Mouse (Mus musculus): ENCODE measurements at regions not wholly inside any gene's neighbourhood (a gene's known extent, or its start where the extent isn't known, plus 50 kb on each side); places are given as distances from the start of the nearest gene placed in this dataset.
A peak's percentile ranks its signal among the peaks of the same experiment; 100 is the strongest.

- 86% methylated on average over 6 of the region's 6 CpGs for WGBS
- Histone ChIP-seq H3K27me3 (ENCODE audit: control insufficient read depth, insufficient read depth, low read length) (no peaks in the 10 kb centered on the region), H3K27ac (replicated peaks) (no peak overlapping the region), H3K9me3 (ENCODE audit: control insufficient read depth, low read length) (no peaks in the 10 kb centered on the region), H3K4me2 (replicated peaks; ENCODE audit: low read depth) (no peak overlapping the region), H3K9ac (ENCODE audit: low read length) (no peak overlapping the region), H3K36me3 (ENCODE audit: control insufficient read depth, insufficient read depth, low read length) (no peaks in the 10 kb centered on the region), H3K4me1 (replicated peaks; ENCODE audit: control insufficient read depth, insufficient read depth) (no peaks in the 10 kb centered on the region), H3K4me3 (ENCODE audit: low read depth, low read length) (no peak overlapping the region)
- ATAC-seq (ENCODE audit: low FRiP score, low TSS enrichment) (no peak), DNase-seq (ENCODE audit: low spot score) (no peak)
- TF ChIP-seq EP300 (optimal IDR thresholded peaks at IDR 0.05) (no peak), CTCF (IDR thresholded peaks at IDR 0.05; ENCODE audit: low read depth) (no peak)
Observed at GRCm38 (mm10) chr12:15555471-15555870, 261.3 kb downstream of the Trib2 start.

DNA sequence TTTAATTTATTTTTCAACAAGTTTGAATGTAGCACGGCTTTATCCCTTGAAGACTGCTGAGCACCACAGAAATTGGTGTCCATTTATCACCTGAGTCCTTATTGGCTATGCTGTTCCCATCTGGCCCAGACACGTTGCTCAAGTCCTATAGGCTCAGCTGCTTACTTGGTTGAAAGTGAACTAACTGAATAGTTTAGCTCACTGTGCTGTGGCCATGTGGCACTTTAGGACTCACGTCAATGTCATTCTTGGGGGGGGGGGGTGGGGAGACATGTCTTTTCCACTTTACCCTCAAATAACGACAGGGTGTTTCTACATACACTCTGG lies 263.1 kb downstream of the Trib2 start:
- 60% methylated on average over 4 of the region's 4 CpGs for WGBS
- no peaks in the 10 kb centered on the region for H3K4me1 ChIP-seq (replicated peaks; ENCODE audit: control insufficient read depth, insufficient read depth)

GRCm38 (mm10) chr12:15552979-15553680 lies 263.6 kb downstream of the Trib2 start:
- Histone ChIP-seq H3K9me3 (ENCODE audit: control insufficient read depth, low read length) (no peaks in the 10 kb centered on the region), H3K27ac (replicated peaks) (no peak overlapping the region), H3K4me3 (ENCODE audit: low read depth, low read length) (no peak overlapping the region), H3K4me1 (replicated peaks; ENCODE audit: control insufficient read depth, insufficient read depth) (no peaks in the 10 kb centered on the region), H3K4me2 (replicated peaks; ENCODE audit: low read depth) (no peak overlapping the region), H3K36me3 (ENCODE audit: control insufficient read depth, insufficient read depth, low read length) (no peaks in the 10 kb centered on the region), H3K9ac (ENCODE audit: low read length) (no peak overlapping the region), H3K27me3 (ENCODE audit: control insufficient read depth, insufficient read depth, low read length) (no peaks in the 10 kb centered on the region)
- TF ChIP-seq EP300 (optimal IDR thresholded peaks at IDR 0.05) (no peak), CTCF (IDR thresholded peaks at IDR 0.05; ENCODE audit: low read depth) (no peak)
- WGBS, result 39% methylated on average over 6 of the region's 6 CpGs
- no peak for DNase-seq (ENCODE audit: low spot score)
- ATAC-seq (ENCODE audit: low FRiP score, low TSS enrichment), result no peak; the same call in 1 of the 2 replicates

More for the DNA sequence above, 263.1 kb downstream of the Trib2 start:
- no peak for ATAC-seq (ENCODE audit: low FRiP score, low TSS enrichment)
- H3K36me3 ChIP-seq (ENCODE audit: control insufficient read depth, insufficient read depth, low read length), result no peaks in the 10 kb centered on the region
- no peak overlapping the region for H3K4me3 ChIP-seq (ENCODE audit: low read depth, low read length)
- H3K9me3 ChIP-seq (ENCODE audit: control insufficient read depth, low read length), result no peaks in the 10 kb centered on the region
- TF ChIP-seq EP300 (optimal IDR thresholded peaks at IDR 0.05), result no peak
- no peak for TF ChIP-seq CTCF (IDR thresholded peaks at IDR 0.05; ENCODE audit: low read depth)
- H3K27ac ChIP-seq (replicated peaks), result no peak overlapping the region
- H3K9ac ChIP-seq (ENCODE audit: low read length), result no peak overlapping the region
- H3K4me2 ChIP-seq (replicated peaks; ENCODE audit: low read depth), result no peak overlapping the region
- no peaks in the 10 kb centered on the region for H3K27me3 ChIP-seq (ENCODE audit: control insufficient read depth, insufficient read depth, low read length)
- DNase-seq (ENCODE audit: low spot score), result no peak

GRCm38 (mm10) chr12:15552210-15552609 lies 264.5 kb downstream of the Trib2 start:
- ATAC-seq (ENCODE audit: low FRiP score, low TSS enrichment) (no peak), DNase-seq (ENCODE audit: low spot score) (no peak)
- no peak overlapping the region for H3K4me3 ChIP-seq (ENCODE audit: low read depth, low read length)
- no peak overlapping the region for H3K27ac ChIP-seq (replicated peaks)
- H3K4me2 ChIP-seq (replicated peaks; ENCODE audit: low read depth), result no peak overlapping the region
- no peaks in the 10 kb centered on the region for H3K36me3 ChIP-seq (ENCODE audit: control insufficient read depth, insufficient read depth, low read length)
- no peaks in the 10 kb centered on the region for H3K27me3 ChIP-seq (ENCODE audit: control insufficient read depth, insufficient read depth, low read length)
- H3K9me3 ChIP-seq (ENCODE audit: control insufficient read depth, low read length), result no peaks in the 10 kb centered on the region
- H3K4me1 ChIP-seq (replicated peaks; ENCODE audit: control insufficient read depth, insufficient read depth), result no peaks in the 10 kb centered on the region
- TF ChIP-seq CTCF (IDR thresholded peaks at IDR 0.05; ENCODE audit: low read depth) (no peak), EP300 (optimal IDR thresholded peaks at IDR 0.05) (no peak)
- no peak overlapping the region for H3K9ac ChIP-seq (ENCODE audit: low read length)
- 44% methylated on average over 2 of the region's 2 CpGs for WGBS

DNA sequence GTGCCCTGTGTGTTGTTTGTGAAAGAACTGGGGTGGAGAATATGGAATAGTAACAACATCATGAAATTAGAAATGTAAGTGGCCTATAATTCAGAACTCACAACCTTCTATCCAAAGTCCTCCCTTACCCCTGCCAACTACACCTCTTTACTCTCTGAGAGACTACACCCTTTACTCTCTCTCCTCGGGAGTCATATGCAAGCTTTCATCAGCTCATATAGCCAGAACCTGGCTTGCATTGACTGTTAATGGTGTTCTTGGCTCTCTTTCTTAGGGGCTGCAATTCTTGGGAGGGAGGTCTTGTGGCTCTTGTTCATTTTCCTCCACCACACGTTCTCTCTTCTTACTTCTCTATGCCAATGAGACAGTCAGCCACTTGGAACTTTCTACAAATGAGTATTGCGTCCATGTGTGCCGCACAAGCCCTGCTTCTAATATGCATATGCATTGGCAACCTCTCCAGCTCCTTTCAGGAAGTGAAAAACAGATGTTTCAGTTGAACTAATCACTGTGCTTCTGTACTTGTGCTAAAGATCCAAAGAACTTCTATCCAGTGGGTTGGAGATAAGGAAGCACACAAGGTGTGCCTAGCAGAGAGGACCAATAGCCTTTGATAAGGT lies 265.3 kb downstream of the Trib2 start:
- TF ChIP-seq EP300 (optimal IDR thresholded peaks at IDR 0.05) (no peak), CTCF (IDR thresholded peaks at IDR 0.05; ENCODE audit: low read depth) (no peak)
- H3K9ac ChIP-seq (ENCODE audit: low read length), result no peak overlapping the region
- H3K4me2 ChIP-seq (replicated peaks; ENCODE audit: low read depth), result no peak overlapping the region
- H3K4me3 ChIP-seq (ENCODE audit: low read depth, low read length), result no peak overlapping the region
- WGBS, result 62% methylated on average over 4 of the region's 4 CpGs
- no peaks in the 10 kb centered on the region for H3K4me1 ChIP-seq (replicated peaks; ENCODE audit: control insufficient read depth, insufficient read depth)
- H3K27ac ChIP-seq (replicated peaks), result no peak overlapping the region
- H3K36me3 ChIP-seq (ENCODE audit: control insufficient read depth, insufficient read depth, low read length), result no peaks in the 10 kb centered on the region
- ATAC-seq (ENCODE audit: low FRiP score, low TSS enrichment) (no peak), DNase-seq (ENCODE audit: low spot score) (no peak)
- H3K27me3 ChIP-seq (ENCODE audit: control insufficient read depth, insufficient read depth, low read length), result no peaks in the 10 kb centered on the region
- no peaks in the 10 kb centered on the region for H3K9me3 ChIP-seq (ENCODE audit: control insufficient read depth, low read length)

GRCm38 (mm10) chr12:15544351-15544750 lies 272.4 kb downstream of the Trib2 start:
- no peaks in the 10 kb centered on the region for H3K4me1 ChIP-seq (replicated peaks; ENCODE audit: control insufficient read depth, insufficient read depth)
- ATAC-seq (ENCODE audit: low FRiP score, low TSS enrichment) (no peak), DNase-seq (ENCODE audit: low spot score) (peak; percentile 18)
- H3K4me2 ChIP-seq (replicated peaks; ENCODE audit: low read depth), result no peak overlapping the region
- no peak overlapping the region for H3K4me3 ChIP-seq (ENCODE audit: low read depth, low read length)
- 31% methylated on average over 1 of the region's 1 CpGs for WGBS
- no peak overlapping the region for H3K27ac ChIP-seq (replicated peaks)
- no peaks in the 10 kb centered on the region for H3K27me3 ChIP-seq (ENCODE audit: control insufficient read depth, insufficient read depth, low read length)
- TF ChIP-seq EP300 (optimal IDR thresholded peaks at IDR 0.05), result no peak
- no peak for TF ChIP-seq CTCF (IDR thresholded peaks at IDR 0.05; ENCODE audit: low read depth)
- no peak overlapping the region for H3K9ac ChIP-seq (ENCODE audit: low read length)
- H3K9me3 ChIP-seq (ENCODE audit: control insufficient read depth, low read length), result no peaks in the 10 kb centered on the region
- H3K36me3 ChIP-seq (ENCODE audit: control insufficient read depth, insufficient read depth, low read length), result no peaks in the 10 kb centered on the region
